Mouse (Mus musculus) liver, adult 2 months (tissue): Measurements from ENCODE around the gene Nfe2.

Source experiments
- CTCF ChIP-seq: fragments of 200-500 bp; IDR thresholded peaks from 2 replicates; pipeline ENCODE4 v1.5.1; 2011; ENCODE audit warnings: low read depth, low read length, control low read depth
- POLR2A ChIP-seq: fragments of 200-500 bp; IDR thresholded peaks from 2 replicates; pipeline ENCODE4 v1.6.1; 2011; ENCODE audit warnings: low read length, control low read depth; ENCODE audit not compliant: insufficient read depth; ENCODE audit errors: extremely low read depth

GRCm38 (mm10) chr15:103253352-103253751, 4.9 kb downstream of the Nfe2 start:
- TF ChIP-seq POLR2A: no peak
- TF ChIP-seq CTCF: no peak
